Mouse (Mus musculus) small intestine, adult 2 months (tissue): ENCODE data around the gene Cep170.

Source experiments
- CTCF ChIP-seq: fragments of 200-500 bp; IDR thresholded peaks from 2 replicates; pipeline ENCODE4 v1.5.1; 2012; ENCODE audit warnings: low read depth, mild to moderate bottlenecking, control low read depth, inconsistent platforms, low read length, moderate library complexity, mixed read lengths; ENCODE audit not compliant: insufficient replicate concordance, insufficient read length; ENCODE audit errors: extremely low read depth
- POLR2A ChIP-seq: fragments of 200-500 bp; IDR thresholded peaks from 2 replicates; pipeline ENCODE4 v1.6.1; 2012; ENCODE audit warnings: low read depth, mild to moderate bottlenecking, control low read depth, inconsistent platforms, low read length, moderate library complexity

DNA sequence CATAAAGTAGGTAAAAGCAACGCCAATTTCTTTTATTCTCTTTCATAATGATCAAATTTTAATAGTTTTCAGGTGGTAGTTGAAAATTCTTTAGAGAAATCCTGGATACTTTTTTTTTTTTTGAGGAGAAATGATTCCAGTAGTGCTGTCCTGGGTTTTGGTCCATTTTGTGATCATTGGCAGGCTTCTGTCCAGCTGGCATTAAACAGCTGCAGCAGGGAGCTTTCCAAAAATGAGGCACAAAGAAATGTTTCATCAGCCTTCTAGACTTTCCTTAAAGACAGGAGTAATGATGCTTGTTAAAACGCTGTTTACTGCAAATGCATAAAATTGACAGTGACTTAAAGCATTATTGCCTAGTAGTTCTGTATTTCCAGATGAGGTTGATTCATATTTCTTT lies 35.5 kb upstream of the Cep170 start:
- no peak for TF ChIP-seq CTCF
- TF ChIP-seq POLR2A, result no peak
